Mouse (Mus musculus): ENCODE measurements at regions not wholly inside any gene's neighbourhood (a gene's known extent, or its start where the extent isn't known, plus 50 kb on each side); places are given as distances from the start of the nearest gene placed in this dataset.
"Not testable (repeated sequence)": the region's sequence is repeated elsewhere in the genome, so short reads cannot be mapped to it uniquely, and the experiment has no call there.

- H3K4me3 ChIP-seq = no peak overlapping the region
- H3K27ac ChIP-seq = no peak overlapping the region
- H3K9me3 ChIP-seq = no peaks in the 10 kb centered on the region
- DNase-seq (ENCODE audit: extremely low spot score, low spot score) = no peak
- H3K36me3 ChIP-seq (replicated peaks) = no peaks in the 10 kb centered on the region
- no peaks in the 10 kb centered on the region for H3K27me3 ChIP-seq (ENCODE audit: poor library complexity, severe bottlenecking)
- 79% methylated on average over 1 of the region's 1 CpGs for WGBS
- H3K4me1 ChIP-seq = no peaks in the 10 kb centered on the region
Measured at GRCm38 (mm10) chr10:103984287-103984956, 158.4 kb upstream of the Gm21293 start.

GRCm38 (mm10) chr10:104019540-104019939 lies 123.2 kb upstream of the Gm21293 start:
- no peaks in the 10 kb centered on the region for H3K4me1 ChIP-seq
- no peak for DNase-seq (ENCODE audit: extremely low spot score, low spot score)
- H3K9me3 ChIP-seq = no peaks in the 10 kb centered on the region

DNA sequence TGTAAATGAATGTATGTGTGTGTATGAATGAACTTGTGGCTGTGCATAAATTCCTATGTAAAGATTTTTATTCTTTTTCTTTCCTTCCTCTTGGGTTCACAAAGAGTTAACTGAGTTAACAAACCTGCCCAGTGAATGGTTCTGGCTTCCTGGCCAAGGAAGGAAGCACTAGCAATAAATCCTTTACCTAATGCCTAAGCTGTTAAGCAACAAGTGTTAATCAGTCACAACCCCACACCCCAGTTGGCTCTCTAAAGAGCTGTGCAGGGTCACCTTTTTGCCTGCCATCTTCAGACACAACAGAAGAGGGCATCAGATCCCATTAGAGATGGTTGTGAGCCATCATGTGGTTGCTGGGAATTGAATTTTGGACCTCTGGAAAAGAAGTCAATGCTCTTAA lies 121.2 kb upstream of the Gm21293 start:
- Histone ChIP-seq H3K36me3 (replicated peaks) (no peaks in the 10 kb centered on the region), H3K4me3 (no peak overlapping the region), H3K4me1 (no peaks in the 10 kb centered on the region), H3K9me3 (no peaks in the 10 kb centered on the region), H3K27ac (no peak overlapping the region), H3K27me3 (ENCODE audit: poor library complexity, severe bottlenecking) (no peaks in the 10 kb centered on the region)
- DNase-seq (ENCODE audit: extremely low spot score, low spot score) = no peak

More at GRCm38 (mm10) chr10:104019540-104019939, 123.2 kb upstream of the Gm21293 start:
- Histone ChIP-seq H3K27me3 (ENCODE audit: poor library complexity, severe bottlenecking) (no peaks in the 10 kb centered on the region), H3K27ac (no peak overlapping the region), H3K4me3 (no peak overlapping the region), H3K36me3 (replicated peaks) (no peaks in the 10 kb centered on the region)

- H3K4me1 ChIP-seq = no peaks in the 10 kb centered on the region
- WGBS = 70% methylated on average over 1 of the region's 1 CpGs
- H3K36me3 ChIP-seq (replicated peaks) = no peaks in the 10 kb centered on the region
- H3K9me3 ChIP-seq = no peaks in the 10 kb centered on the region
- H3K27ac ChIP-seq = no peak overlapping the region
- H3K4me3 ChIP-seq = no peak overlapping the region
- no peak for DNase-seq (ENCODE audit: extremely low spot score, low spot score)
- H3K27me3 ChIP-seq (ENCODE audit: poor library complexity, severe bottlenecking) = no peaks in the 10 kb centered on the region
Measured at GRCm38 (mm10) chr10:104028162-104028561, 114.6 kb upstream of the Gm21293 start.

DNA sequence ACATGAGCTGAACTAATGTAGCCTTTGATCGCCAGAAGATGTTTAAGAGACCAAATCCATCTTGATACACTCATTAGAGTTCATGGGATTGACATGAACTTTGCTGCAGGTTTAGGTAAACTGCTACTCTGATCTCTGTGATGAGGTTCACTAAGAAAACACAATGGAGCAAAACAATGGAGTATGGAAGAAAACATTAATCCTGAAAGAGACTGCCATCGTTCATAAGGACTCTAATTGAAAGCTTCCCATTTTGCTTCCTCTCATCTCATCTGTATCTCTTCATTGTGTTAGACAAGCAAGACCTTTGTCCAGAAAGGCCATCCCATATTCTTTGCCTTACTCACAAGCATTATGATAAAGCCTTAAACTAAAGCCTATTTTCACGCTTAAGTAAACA lies 110.0 kb upstream of the Gm21293 start:
- Histone ChIP-seq H3K36me3 (replicated peaks) (no peaks in the 10 kb centered on the region), H3K4me3 (no peak overlapping the region), H3K27ac (no peak overlapping the region), H3K4me1 (no peaks in the 10 kb centered on the region), H3K9me3 (no peaks in the 10 kb centered on the region), H3K27me3 (ENCODE audit: poor library complexity, severe bottlenecking) (no peaks in the 10 kb centered on the region)
- DNase-seq (ENCODE audit: extremely low spot score, low spot score) = no peak
- WGBS = 77% methylated on average over 3 of the region's 3 CpGs

- WGBS = 90% methylated on average over 2 of the region's 2 CpGs
- not testable (repeated sequence) for H3K27me3 ChIP-seq (ENCODE audit: poor library complexity, severe bottlenecking); H3K36me3 ChIP-seq (replicated peaks); H3K27ac ChIP-seq; DNase-seq (ENCODE audit: extremely low spot score, low spot score); H3K4me3 ChIP-seq; H3K9me3 ChIP-seq; H3K4me1 ChIP-seq
Measured at GRCm38 (mm10) chr10:104041729-104042386, 100.9 kb upstream of the Gm21293 start.

DNA sequence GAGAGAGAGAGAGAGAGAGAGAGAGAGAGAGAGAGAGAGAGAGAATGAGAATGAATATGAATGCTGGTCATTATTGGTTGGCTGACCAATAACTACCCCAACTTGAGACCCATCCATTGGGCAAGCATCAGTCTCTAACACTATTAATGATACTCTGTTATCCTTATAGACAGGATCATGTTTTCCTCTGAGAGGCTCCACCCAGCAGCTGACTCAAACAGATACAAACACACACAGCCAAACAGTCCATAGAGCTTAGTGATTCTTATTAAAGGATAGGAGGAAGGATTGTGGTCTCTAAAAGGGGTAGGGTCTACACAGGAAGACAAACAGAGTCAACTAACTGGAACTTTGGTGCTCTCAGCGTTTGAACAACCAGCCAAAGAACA lies 100.4 kb upstream of the Gm21293 start:
- no peaks in the 10 kb centered on the region for H3K36me3 ChIP-seq (replicated peaks)
- H3K4me3 ChIP-seq = no peak overlapping the region
- no peaks in the 10 kb centered on the region for H3K9me3 ChIP-seq
- DNase-seq (ENCODE audit: extremely low spot score, low spot score) = no peak
- H3K27me3 ChIP-seq (ENCODE audit: poor library complexity, severe bottlenecking) = no peaks in the 10 kb centered on the region
- H3K27ac ChIP-seq = no peak overlapping the region
- WGBS = 88% methylated on average over 1 of the region's 1 CpGs
- no peaks in the 10 kb centered on the region for H3K4me1 ChIP-seq

DNA sequence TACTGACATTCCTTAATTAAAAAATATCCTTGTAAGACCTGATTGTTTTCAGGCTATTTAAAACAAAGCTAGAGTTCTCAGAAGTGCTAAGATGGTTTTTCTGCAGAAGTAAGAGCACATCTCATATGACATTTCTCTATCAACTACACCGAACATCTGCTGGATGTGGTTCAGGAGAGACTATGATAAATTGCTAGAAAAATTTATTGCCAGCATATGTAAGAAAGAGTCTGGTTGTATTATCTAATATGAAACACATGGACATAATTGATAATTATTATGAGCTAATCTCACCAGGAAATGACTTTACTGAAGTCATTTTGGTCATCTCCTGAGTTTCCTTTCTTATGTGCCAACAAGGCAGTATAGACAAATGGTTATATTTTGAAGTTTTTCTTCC lies 99.2 kb upstream of the Gm21293 start:
- Histone ChIP-seq H3K27me3 (ENCODE audit: poor library complexity, severe bottlenecking) (no peaks in the 10 kb centered on the region), H3K4me3 (no peak overlapping the region), H3K9me3 (peaks cover 2% of the 10 kb centered on the region; the same call in 1 of the 2 replicates), H3K36me3 (replicated peaks) (no peaks in the 10 kb centered on the region), H3K4me1 (no peaks in the 10 kb centered on the region), H3K27ac (no peak overlapping the region)
- DNase-seq (ENCODE audit: extremely low spot score, low spot score) = no peak
- 94% methylated on average over 1 of the region's 1 CpGs for WGBS

Data from forebrain, embryonic 10.5 days (tissue).